Mouse (Mus musculus) heart, postnatal 0 days (tissue): ENCODE measurements around the gene Prickle1.

Source experiments
- CTCF ChIP-seq: IDR thresholded peaks from 2 replicates; pipeline ENCODE4 v1.5.1; 2016; ENCODE audit warnings: antibody characterized with exemption, control low read depth, low read depth
- EP300 ChIP-seq: IDR thresholded peaks from 2 replicates; pipeline ENCODE4 v1.6.1; 2016; ENCODE audit warnings: antibody characterized with exemption, low read depth

- TF ChIP-seq EP300 (no peak), CTCF (no peak)
These were observed 44.5 kb upstream of the Prickle1 start for GRCm38 (mm10) chr15:93640221-93640620.
